Comparison of ENCODE assay signal across 16 mouse cellular contexts in the genomic region with DNA sequence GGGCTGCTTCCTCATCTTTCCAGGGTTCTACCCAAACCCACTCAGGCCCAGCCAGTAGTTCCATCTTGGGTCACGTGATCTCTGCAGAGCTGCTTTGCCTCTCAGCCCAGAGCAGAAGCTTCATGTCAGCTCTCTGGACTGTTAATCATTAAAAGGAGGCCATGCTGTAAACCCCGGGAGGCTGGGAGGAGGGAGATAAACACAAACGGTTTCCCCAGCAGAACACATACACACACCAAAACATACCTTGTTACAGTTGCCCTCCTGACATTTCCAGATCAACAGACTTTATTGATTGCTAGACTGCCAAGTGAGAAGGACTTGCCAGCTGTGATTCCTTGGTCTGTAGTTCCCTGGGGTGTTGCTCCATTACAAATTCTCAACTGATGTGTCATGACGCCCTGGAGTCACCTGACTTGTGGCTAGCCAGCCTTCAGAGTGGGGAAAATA. TPM values are rescaled to one million over a fixed set of nuclear protein-coding genes. Genes with fewer than 3 reads are reported as not detected.
DNase-seq lines count a peak whose midpoint lies in the region; ATAC-seq lines count a peak whose summit lies in the region.
"Had no signal": no experiment of that assay in that cellular context is flagged by ENCODE, and none has a peak within 500 bp of the region (broad histone marks: within the 10 kb centered on the region; RNA-seq: fewer than 3 reads in every experiment).

No protein-coding gene starts in this region.

- H3K9me3 ChIP-seq in hindbrain, embryonic 11.5 days (ENCODE audit: control insufficient read depth, low read length), result no peaks in the 10 kb centered on the region
- no peaks in the 10 kb centered on the region for H3K9me3 ChIP-seq in hindbrain, embryonic 13.5 days
- H3K9me3 ChIP-seq: embryonic facial prominence, embryonic 15.5 days had no signal

- peaks cover 7% of the 10 kb centered on the region for H3K27me3 ChIP-seq in hindbrain, embryonic 11.5 days (ENCODE audit: control insufficient read depth, insufficient read depth, low read length)
- H3K27me3 ChIP-seq in hindbrain, embryonic 13.5 days, result peaks cover 24% of the 10 kb centered on the region

- H3K27ac ChIP-seq in hindbrain, embryonic 11.5 days (ENCODE audit: low read depth, low read length), result no peak overlapping the region
- no peak overlapping the region for H3K27ac ChIP-seq in hindbrain, embryonic 13.5 days
- H3K27ac ChIP-seq: embryonic facial prominence, embryonic 15.5 days; gastrocnemius, adult 2 months had no signal

- no peaks in the 10 kb centered on the region for H3K36me3 ChIP-seq in hindbrain, embryonic 11.5 days (ENCODE audit: control insufficient read depth, insufficient read depth, low read length)
- H3K36me3 ChIP-seq in hindbrain, embryonic 13.5 days, result no peaks in the 10 kb centered on the region
- H3K36me3 ChIP-seq: embryonic facial prominence, embryonic 15.5 days had no signal

- DNase-seq in hindbrain, embryonic 11.5 days (ENCODE audit: low spot score), result peak; percentile 26
- peak; percentile 64 for DNase-seq in adipocyte (ENCODE audit: low spot score)
- DNase-seq in kidney, postnatal 10 days, result peak; percentile 69
- DNase-seq in skeletal muscle tissue, adult 2 months (ENCODE audit: low read depth, low spot score), result peak; percentile 13
- DNase-seq in embryo, embryonic 9.5 days (ENCODE audit: extremely low spot score), result no peak
- no peak for DNase-seq in urinary bladder, adult 18-20 months (ENCODE audit: low spot score in 2 of 2)
- DNase-seq: gastrocnemius, adult 2 months had no signal

- H3K4me1 ChIP-seq in hindbrain, embryonic 11.5 days (replicated peaks; ENCODE audit: control insufficient read depth, insufficient read depth, low read length), result no peaks in the 10 kb centered on the region
- peaks cover 8% of the 10 kb centered on the region; the same call in 1 of the 2 replicates for H3K4me1 ChIP-seq in hindbrain, embryonic 13.5 days (replicated peaks)

- no peak overlapping the region for H3K4me2 ChIP-seq in hindbrain, embryonic 11.5 days (replicated peaks; ENCODE audit: low read depth, low read length)
- no peak overlapping the region for H3K4me2 ChIP-seq in hindbrain, embryonic 13.5 days
- H3K4me2 ChIP-seq: embryonic facial prominence, embryonic 15.5 days had no signal

- no peak overlapping the region for H3K9ac ChIP-seq in hindbrain, embryonic 11.5 days (ENCODE audit: low read depth, low read length)
- H3K9ac ChIP-seq in hindbrain, embryonic 13.5 days, result no peak overlapping the region
- H3K9ac ChIP-seq: embryonic facial prominence, embryonic 15.5 days had no signal

- no peak for ATAC-seq in hindbrain, embryonic 11.5 days (ENCODE audit: low FRiP score)
- ATAC-seq in hindbrain, embryonic 13.5 days (ENCODE audit: low FRiP score), result no peak
- no peak for ATAC-seq in monocyte, adult 5-6 weeks (replicated peaks; ENCODE audit: insufficient number of reproducible peaks, low FRiP score, low TSS enrichment, poor library complexity, severe bottlenecking)
- ATAC-seq: CD4-positive, CD25-positive, alpha-beta regulatory T cell, adult 4 months had no signal

- 29% methylated on average over 4 of the region's 4 CpGs for WGBS in hindbrain, embryonic 11.5 days
- WGBS in hindbrain, embryonic 13.5 days, result 24% methylated on average over 4 of the region's 4 CpGs

- H3K4me3 ChIP-seq in hindbrain, embryonic 11.5 days (ENCODE audit: low read depth, low read length), result no peak overlapping the region
- no peak overlapping the region for H3K4me3 ChIP-seq in hindbrain, embryonic 13.5 days
- H3K4me3 ChIP-seq: embryonic facial prominence, embryonic 15.5 days; gastrocnemius, adult 2 months had no signal

RNA-seq across cellular contexts. Expression of gene Ttll6, which starts 7.2 kb away (rescaled TPM):
- polyA plus RNA-seq in hindbrain, embryonic 11.5 days (2014; fragmentation: Nextera tagmentation; extraction: Ambion mirVana), result 0.07 and 0.12 TPM in 2 replicates
- polyA plus RNA-seq in hindbrain, embryonic 13.5 days (2015; fragmentation: Nextera tagmentation; extraction: Ambion mirVana), result 0.22 and 0.26 TPM in 2 replicates
- not detected in 3 replicates for total RNA-seq in monocyte, adult 5-6 weeks (2017)
- total RNA-seq: gastrocnemius, adult 2 months; megakaryocyte, adult 5-6 weeks; neutrophil, adult 5-6 weeks had no signal
- polyA plus RNA-seq: CD4-positive, CD25-positive, alpha-beta regulatory T cell, adult 4 months; heart, postnatal 0 days had no signal

RNA-seq across cellular contexts. Expression of gene Calcoco2, which starts 29.0 kb away (rescaled TPM):
- polyA plus RNA-seq in hindbrain, embryonic 11.5 days (2014; fragmentation: Nextera tagmentation; extraction: Ambion mirVana), result 0.17 TPM in 1 of 2 replicates, not detected in the other
- polyA plus RNA-seq in hindbrain, embryonic 13.5 days (2015; fragmentation: Nextera tagmentation; extraction: Ambion mirVana), result not detected in 2 replicates
- not detected in 3 replicates for total RNA-seq in monocyte, adult 5-6 weeks (2017)
- total RNA-seq: gastrocnemius, adult 2 months; megakaryocyte, adult 5-6 weeks; neutrophil, adult 5-6 weeks had no signal
- polyA plus RNA-seq: CD4-positive, CD25-positive, alpha-beta regulatory T cell, adult 4 months; heart, postnatal 0 days; limb, embryonic 11.5 days had no signal

RNA-seq across cellular contexts. Expression of gene Hoxb13, which starts 53.4 kb away (rescaled TPM):
- not detected in 2 replicates for polyA plus RNA-seq in hindbrain, embryonic 11.5 days (2014; fragmentation: Nextera tagmentation; extraction: Ambion mirVana)
- not detected in 2 replicates for polyA plus RNA-seq in hindbrain, embryonic 13.5 days (2015; fragmentation: Nextera tagmentation; extraction: Ambion mirVana)
- not detected in 3 replicates for total RNA-seq in monocyte, adult 5-6 weeks (2017)
- total RNA-seq: gastrocnemius, adult 2 months; layer of hippocampus, adult 18-20 months; megakaryocyte, adult 5-6 weeks; neutrophil, adult 5-6 weeks had no signal
- polyA plus RNA-seq: CD4-positive, CD25-positive, alpha-beta regulatory T cell, adult 4 months; embryonic facial prominence, embryonic 15.5 days; heart, postnatal 0 days; limb, embryonic 11.5 days had no signal

Comparison
In these comparisons a context has a peak if more than half of its experiments do, and no peak if none do; other contexts are left out.
1. DNase-seq: peak in hindbrain, embryonic 11.5 days (single experiment), adipocyte (single experiment), kidney, postnatal 10 days (single experiment) and skeletal muscle tissue, adult 2 months (single experiment); none in embryo, embryonic 9.5 days (single experiment) and urinary bladder, adult 18-20 months (0 of 2).